In genomic region chr13:102895894-102896293, GRCm38 (mm10) we compare ENCODE assay signal across 12 mouse cellular contexts.
DNase-seq lines count a peak whose midpoint lies in the region; ATAC-seq lines count a peak whose summit lies in the region.
"Had no signal": no experiment of that assay in that cellular context is flagged by ENCODE, and none has a peak within 500 bp of the region (broad histone marks: within the 10 kb centered on the region; RNA-seq: fewer than 3 reads in every experiment).

No protein-coding gene starts in this region.

- DNase-seq in ES-CJ7 (ENCODE audit: low read depth, low spot score) = peak; percentile 31
- no peak for DNase-seq in left cerebral cortex, adult 9 months (ENCODE audit: low spot score in 2 of 2)
- DNase-seq in thymus, postnatal 10 days (ENCODE audit: low spot score in 2 of 2) = no peak
- no peak for DNase-seq in left cerebral cortex, postnatal 14 days (ENCODE audit: low spot score in 2 of 2)
- DNase-seq: thymus, adult 18-20 months had no signal

- no peak overlapping the region for H3K9ac ChIP-seq in midbrain, embryonic 12.5 days (replicated peaks)
- no peak overlapping the region for H3K9ac ChIP-seq in midbrain, embryonic 16.5 days (ENCODE audit: low read depth, low read length)
- H3K9ac ChIP-seq: embryonic facial prominence, embryonic 13.5 days; lung, embryonic 15.5 days; neural tube, embryonic 12.5 days had no signal

- no peaks in the 10 kb centered on the region for H3K27me3 ChIP-seq in midbrain, embryonic 12.5 days
- no peaks in the 10 kb centered on the region for H3K27me3 ChIP-seq in midbrain, embryonic 16.5 days (ENCODE audit: control insufficient read depth, insufficient read depth, low read depth, low read length)
- H3K27me3 ChIP-seq: embryonic facial prominence, embryonic 13.5 days; lung, embryonic 15.5 days; neural tube, embryonic 12.5 days had no signal

- no peak overlapping the region for H3K27ac ChIP-seq in midbrain, embryonic 12.5 days (replicated peaks)
- no peak overlapping the region for H3K27ac ChIP-seq in midbrain, embryonic 16.5 days (ENCODE audit: low read length)
- H3K27ac ChIP-seq: embryonic facial prominence, embryonic 13.5 days; neural tube, embryonic 12.5 days had no signal

- 40% methylated on average over 6 of the region's 6 CpGs for WGBS in midbrain, embryonic 12.5 days
- 27% methylated on average over 6 of the region's 6 CpGs for WGBS in midbrain, embryonic 16.5 days

- H3K4me1 ChIP-seq in midbrain, embryonic 12.5 days = peaks cover 51% of the 10 kb centered on the region
- H3K4me1 ChIP-seq in midbrain, embryonic 16.5 days (ENCODE audit: control insufficient read depth, insufficient read depth, low read length) = peaks cover 22% of the 10 kb centered on the region

- intact Hi-C loops in left cerebral cortex, postnatal 14 days (cut with DNase I) = no loop called here

- peak; percentile 61 for ATAC-seq in midbrain, embryonic 12.5 days (ENCODE audit: low FRiP score, low read depth)
- ATAC-seq in midbrain, embryonic 16.5 days = no peak
- ATAC-seq in granulocyte monocyte progenitor cell, adult 5-6 weeks (replicated peaks; ENCODE audit: poor library complexity, severe bottlenecking) = peak; percentile 70
- ATAC-seq: intestine, postnatal 0 days had no signal

- H3K4me3 ChIP-seq in midbrain, embryonic 12.5 days = no peak overlapping the region
- H3K4me3 ChIP-seq in midbrain, embryonic 16.5 days (ENCODE audit: low read depth, low read length) = no peak overlapping the region
- H3K4me3 ChIP-seq: embryonic facial prominence, embryonic 13.5 days; lung, embryonic 15.5 days; neural tube, embryonic 12.5 days had no signal

- no peak overlapping the region for H3K4me2 ChIP-seq in midbrain, embryonic 12.5 days (replicated peaks)
- no peak overlapping the region for H3K4me2 ChIP-seq in midbrain, embryonic 16.5 days (ENCODE audit: low read length)
- H3K4me2 ChIP-seq: embryonic facial prominence, embryonic 13.5 days; lung, embryonic 15.5 days; neural tube, embryonic 12.5 days had no signal

- no peaks in the 10 kb centered on the region for H3K9me3 ChIP-seq in midbrain, embryonic 12.5 days
- no peaks in the 10 kb centered on the region for H3K9me3 ChIP-seq in midbrain, embryonic 16.5 days (replicated peaks; ENCODE audit: control insufficient read depth, low read length, poor library complexity, severe bottlenecking)
- H3K9me3 ChIP-seq: embryonic facial prominence, embryonic 13.5 days; lung, embryonic 15.5 days; neural tube, embryonic 12.5 days had no signal

- H3K36me3 ChIP-seq in midbrain, embryonic 12.5 days = no peaks in the 10 kb centered on the region
- H3K36me3 ChIP-seq in midbrain, embryonic 16.5 days (ENCODE audit: control insufficient read depth, insufficient read depth, low read length) = no peaks in the 10 kb centered on the region
- H3K36me3 ChIP-seq: embryonic facial prominence, embryonic 13.5 days; lung, embryonic 15.5 days; neural tube, embryonic 12.5 days had no signal
